Mouse (Mus musculus): ENCODE measurements around the gene Runx3. TPM values are rescaled to one million over a fixed set of nuclear protein-coding genes. Genes with fewer than 3 reads are reported as not detected.

Gene Runx3
- total RNA-seq, 2 experiments from 2014 or later = 0.51 to 7.3 TPM

DNA sequence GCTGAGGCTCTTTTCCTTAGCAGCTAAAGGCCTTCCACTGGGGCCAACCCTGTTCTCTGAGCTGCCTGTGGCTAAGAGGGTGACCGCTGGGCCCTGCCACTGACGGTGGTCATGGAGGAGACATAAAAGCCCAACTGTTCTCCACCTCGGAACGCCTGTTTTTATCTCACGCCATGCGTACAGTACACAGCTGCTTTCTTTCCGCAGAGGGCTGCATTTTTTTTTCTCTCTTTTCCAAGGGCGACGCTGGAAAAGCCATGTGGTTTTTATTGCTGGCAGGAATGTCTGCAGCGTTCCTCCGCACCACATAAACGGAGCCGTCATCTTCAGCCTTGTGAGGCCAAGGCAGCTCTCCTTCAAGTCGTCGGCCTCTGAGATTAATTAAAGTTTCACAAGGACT is 26.3 kb downstream of the Runx3 start:
- no peak for ATAC-seq (replicated peaks; ENCODE audit: low FRiP score, poor library complexity, severe bottlenecking)

DNA sequence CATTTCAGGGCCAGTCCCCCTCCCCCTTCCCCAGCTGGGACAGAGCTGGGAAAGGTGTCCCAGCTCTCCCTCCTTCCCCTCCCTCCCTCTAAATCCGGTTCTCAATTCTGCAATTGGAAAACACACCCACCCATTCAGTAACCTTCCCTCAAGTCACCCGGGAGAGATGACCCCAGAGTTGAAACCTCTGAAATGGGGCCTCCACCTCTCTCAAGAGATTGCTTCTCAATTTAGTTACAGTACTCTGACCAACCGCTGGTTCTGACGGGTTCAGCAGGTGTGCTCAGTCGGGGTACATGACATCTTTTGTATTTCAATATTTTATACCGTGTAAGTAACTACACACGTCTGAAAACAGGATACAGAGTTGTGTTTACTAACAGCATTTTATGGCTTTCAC is 28.2 kb downstream of the Runx3 start:
- ATAC-seq (replicated peaks; ENCODE audit: low FRiP score, poor library complexity, severe bottlenecking) = no peak

DNA sequence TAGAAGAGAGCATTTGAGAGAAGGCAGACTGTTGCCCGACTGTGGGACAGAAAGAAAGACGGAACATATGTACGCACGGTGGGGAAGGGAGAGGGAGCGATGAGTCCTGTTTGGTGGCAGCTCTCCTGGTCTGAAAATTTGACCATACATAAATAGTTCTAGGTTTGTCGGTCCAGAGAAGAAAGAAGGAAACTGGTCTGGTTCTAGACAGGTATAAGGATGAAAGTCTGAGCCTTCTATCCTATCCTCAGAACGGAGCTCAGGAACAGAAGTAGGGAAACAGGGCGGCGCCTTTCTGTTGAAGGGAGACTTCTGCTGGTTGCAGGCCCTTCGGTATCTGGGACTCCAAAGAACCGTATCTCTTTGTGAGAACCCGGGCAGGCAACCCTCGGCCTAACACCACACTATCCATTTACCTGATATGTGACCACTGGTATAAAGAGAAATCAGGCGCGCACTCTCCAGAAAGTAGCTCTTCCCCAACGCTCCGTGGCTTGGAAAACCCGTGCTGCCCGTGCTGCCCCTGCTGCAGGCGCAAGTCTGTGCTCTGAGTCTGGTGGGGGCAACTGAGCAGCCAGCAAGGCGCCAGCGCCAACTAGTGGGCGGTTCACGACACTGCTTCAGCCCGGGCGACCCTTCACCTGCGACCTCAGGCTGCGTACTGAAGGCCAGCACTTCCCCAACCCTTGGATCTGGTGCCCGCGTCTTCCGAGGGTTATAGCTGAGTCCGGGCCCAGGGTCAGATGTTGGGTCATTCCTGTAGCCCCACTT is 29.8 kb downstream of the Runx3 start:
- peak; percentile 65 for ATAC-seq (replicated peaks; ENCODE audit: low FRiP score, poor library complexity, severe bottlenecking)

DNA sequence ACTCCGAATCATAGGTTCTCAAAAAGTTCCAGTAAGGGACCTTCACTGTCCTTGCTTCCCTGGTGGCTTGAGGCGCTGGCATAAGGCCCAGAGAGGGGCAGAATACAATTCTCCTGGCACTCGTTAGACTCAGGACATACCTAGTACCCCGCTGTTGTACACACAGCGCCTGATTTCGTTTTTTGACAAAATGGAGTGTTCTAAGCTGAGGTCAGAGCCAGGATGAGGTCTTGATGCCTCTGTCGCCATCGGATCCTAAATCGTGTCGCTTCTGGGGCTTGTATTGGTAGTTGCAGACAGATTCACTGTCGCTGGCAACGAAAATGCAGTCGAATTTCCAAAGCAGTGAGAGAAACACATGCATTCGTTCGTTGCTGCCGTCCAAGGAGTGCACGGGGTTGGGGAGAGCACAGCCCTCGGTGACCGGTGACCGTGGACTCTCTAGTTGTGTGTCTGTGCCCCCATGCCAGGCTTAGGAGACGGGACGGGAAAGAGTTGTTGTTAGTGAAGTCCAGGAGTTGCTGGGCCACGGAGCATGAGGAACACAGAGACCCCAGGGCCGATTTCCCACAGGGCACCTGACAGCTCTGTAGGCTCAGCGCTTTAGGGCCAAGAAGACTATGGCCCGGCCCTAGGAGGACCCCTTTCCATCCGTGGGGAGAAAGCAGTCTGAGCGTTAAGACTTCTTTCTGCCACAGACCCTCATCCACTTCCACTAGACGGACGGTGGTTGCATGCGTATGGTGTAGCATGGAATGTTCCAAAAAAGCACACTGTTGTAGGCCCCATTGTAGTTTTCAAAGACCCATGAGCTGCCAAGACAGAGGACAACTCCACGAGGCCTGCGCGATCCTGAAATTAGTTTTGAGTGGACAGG is 30.9 kb downstream of the Runx3 start:
- ATAC-seq (replicated peaks; ENCODE audit: low FRiP score, poor library complexity, severe bottlenecking) = no peak

DNA sequence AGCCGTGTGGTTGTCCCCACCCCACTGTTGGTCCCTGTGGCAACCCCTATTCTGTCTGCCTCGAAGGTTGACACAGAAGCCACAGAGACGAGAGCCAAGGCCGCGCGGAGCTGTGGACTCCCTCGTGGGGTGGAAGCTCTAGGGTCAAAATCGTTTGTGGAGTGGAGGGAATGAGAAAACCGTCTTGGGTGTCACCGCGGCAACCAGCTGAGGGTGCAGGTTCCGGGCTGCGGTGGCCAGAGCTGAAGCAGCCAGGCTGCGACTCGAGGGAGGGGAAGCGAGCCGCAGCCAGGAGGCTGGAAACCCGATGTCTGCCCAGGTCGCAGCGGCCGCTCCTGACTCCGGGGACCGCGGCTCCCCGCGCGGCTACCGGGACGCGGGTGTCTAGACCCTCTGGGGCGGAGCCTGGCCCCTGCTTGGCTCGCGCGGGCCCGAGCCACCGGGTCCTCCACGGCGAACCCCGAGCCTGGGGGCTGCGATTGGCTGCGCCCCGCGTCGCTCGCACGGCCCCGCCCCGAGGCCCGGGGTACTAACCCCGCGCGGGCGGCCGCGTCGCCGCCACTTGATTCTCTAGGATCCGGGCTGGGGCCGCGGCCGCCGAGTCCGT is 31.6 kb downstream of the Runx3 start:
- no peak for ATAC-seq (replicated peaks; ENCODE audit: low FRiP score, poor library complexity, severe bottlenecking)

DNA sequence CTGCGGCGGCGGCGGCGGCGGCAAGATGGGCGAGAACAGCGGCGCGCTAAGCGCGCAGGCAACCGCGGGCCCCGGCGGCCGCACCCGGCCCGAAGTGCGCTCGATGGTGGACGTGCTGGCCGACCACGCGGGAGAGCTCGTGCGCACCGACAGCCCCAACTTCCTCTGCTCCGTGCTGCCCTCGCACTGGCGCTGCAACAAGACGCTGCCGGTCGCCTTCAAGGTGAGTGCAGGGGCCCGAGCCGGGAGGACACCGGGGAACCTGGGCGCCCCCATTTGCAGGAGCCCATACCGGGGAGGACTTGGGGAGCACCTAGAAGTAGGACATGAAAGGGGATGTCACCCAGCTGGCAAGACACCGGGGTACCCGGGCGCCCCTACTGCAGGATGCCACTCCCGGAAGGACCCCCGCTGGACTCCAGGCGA is 32.4 kb downstream of the Runx3 start:
- no peak for ATAC-seq (replicated peaks; ENCODE audit: low FRiP score, poor library complexity, severe bottlenecking)

DNA sequence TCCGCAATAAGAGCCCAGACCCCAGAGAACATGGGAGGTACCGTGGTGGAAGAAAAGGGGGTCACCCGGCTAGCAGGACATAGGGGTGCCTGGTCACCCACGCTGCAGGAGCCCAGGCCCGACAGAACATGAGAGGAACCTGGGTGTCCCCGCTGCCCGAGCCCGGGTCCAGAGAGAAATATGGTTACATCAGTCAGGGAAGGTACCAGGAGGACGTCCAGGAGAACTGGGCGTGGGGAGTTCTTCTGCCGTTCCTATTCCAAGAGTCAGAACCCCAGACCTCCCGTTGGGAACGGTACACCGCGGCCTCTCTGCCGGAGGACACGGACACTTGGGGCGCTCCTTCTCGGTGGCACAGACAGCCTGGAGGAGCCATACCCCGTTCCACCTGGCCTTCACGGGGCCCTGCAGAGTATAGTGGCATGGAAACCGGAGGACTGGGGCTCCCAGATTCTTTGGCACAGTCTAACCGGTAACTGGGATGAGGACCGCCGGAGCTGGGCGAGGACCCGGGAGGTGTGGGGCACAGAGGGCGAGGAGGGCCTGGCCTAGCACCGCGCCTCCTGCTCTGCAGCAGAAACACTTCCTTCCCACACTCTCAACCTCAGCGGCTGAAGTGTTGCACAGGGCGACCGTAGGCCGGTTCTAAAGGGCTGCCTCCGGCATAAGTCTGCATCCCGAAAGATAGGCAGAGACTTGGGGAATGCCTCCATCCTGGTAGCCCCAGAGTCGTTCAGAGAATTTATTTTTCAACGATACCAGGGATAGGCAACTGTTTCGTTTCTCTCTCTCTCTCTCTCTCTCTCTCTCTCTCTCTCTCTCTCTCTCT is 33.0 kb downstream of the Runx3 start:
- ATAC-seq (replicated peaks; ENCODE audit: low FRiP score, poor library complexity, severe bottlenecking) = 0 out of 2 replicates have a peak, but pooled peaks have one; percentile 8

DNA sequence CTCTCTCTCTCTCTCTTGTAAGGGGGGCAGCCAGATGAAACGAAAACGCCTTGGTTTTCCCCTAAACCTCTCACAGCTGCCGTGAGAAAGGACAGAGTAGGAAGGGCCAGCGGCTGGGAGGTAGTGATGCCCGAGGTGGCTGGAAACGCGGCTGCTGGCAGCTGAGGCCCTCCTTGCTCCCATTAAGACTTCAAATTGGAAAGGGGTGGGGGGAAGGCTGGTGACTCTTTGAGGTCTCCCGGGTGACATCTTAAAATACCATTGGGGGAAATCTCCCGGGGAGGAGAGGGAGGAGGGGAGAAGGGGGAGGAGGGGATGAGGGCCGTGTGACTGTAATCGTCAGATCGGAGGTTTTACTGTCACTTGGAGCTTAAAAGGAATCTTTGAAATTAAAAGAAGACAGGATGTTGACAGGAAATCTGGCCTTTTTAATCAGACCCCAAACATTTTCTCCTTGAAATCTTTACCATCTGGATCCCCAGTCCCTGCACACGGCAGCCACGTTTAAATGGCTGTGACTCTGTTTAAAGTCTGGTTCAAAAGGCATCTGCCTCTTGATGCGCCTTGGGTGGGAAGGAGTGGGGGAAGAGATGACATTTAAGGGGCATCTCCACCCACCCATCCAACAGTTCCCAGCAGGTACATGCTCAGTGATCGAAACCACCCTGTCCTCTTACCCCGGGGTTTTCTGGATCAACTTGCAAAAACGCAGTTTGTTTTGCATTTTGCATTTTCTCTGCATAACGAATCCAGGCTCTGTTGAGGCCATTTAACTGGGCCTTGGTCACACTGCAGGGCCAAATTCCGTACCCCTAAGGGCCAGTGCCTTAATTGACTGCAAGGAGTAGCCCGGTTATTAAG is 33.9 kb downstream of the Runx3 start:
- no peak for ATAC-seq (replicated peaks; ENCODE audit: low FRiP score, poor library complexity, severe bottlenecking)

DNA sequence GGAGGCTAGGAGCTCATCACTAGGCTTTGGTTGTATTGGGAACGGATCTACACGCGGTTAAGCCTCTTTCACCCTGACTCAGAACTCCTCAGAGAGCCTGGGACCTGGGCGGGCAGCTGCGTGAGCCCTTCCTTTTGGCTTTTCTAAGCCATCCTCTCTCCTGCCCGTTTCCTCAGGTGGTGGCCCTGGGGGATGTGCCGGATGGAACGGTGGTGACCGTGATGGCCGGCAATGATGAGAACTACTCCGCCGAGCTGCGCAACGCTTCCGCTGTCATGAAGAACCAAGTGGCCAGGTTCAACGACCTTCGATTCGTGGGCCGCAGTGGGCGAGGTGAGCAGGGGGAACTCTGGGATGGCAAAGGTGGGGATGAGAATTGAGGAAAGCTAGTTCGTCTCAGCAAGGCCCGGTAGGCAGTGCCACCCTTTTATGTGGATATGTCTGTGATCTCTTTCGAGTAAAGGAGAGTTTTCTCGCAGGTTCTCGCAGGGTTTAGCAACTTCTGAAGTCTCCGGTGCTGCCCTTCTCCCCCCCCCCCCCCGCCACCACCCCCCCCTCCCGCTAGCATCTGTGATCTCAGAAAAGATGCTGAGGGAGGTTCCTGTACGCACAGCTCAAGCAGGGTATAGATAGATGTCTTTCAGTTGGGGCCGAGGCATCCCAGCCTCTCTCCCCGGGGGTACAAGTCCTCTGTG is 34.8 kb downstream of the Runx3 start:
- ATAC-seq (replicated peaks; ENCODE audit: low FRiP score, poor library complexity, severe bottlenecking) = no peak

DNA sequence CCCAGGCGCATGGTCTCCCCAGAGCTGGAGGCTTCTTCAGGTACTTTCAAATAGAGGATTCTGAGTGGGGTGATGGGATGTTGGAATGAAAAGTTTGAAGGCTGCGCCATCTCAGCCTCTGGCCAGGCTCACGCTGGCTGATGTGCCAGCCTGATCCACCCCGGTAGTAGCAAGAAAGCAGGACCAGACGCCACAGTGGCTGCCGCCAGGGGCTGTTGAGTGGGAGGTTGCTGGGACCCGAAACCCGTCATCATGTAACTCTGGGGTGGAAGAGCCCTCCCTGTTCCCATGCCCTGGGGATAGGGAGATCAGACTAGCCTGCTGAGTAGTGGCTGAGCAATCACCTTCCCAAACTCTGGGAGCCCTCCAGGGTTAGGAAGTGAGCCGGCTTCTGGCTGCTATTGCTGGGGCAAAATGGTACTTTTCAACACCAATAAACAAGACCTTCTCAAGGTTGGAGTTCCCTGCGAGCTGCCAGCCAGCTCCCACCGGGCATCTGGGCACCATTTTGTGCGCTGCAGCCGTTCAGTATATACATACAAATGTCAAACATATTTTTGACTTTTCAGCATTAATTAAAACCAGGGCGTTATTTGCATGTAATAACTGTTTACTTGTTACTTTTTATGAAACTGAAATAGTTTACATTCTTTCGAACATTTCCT is 35.5 kb downstream of the Runx3 start:
- ATAC-seq (replicated peaks; ENCODE audit: low FRiP score, poor library complexity, severe bottlenecking) = no peak

DNA sequence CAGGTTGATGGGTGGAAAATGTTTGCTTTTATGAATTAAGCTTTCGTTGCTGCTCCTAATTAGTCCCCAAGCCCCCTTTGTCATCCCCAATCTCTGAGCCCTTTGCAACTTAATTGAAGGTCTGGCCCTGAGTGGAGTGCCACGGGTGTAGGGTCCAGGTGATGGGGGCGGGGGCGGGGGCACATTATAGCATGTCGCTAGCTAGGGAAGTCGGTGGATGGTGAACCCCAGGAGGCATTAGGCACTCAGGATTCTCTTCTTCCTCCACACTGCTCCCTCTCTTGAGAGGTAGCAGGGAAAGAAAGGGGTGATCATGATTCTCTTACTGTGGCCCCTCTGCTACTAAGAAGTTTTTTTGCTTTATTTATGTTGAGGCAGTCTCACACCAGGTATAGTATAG is 36.1 kb downstream of the Runx3 start:
- ATAC-seq (replicated peaks; ENCODE audit: low FRiP score, poor library complexity, severe bottlenecking) = no peak

DNA sequence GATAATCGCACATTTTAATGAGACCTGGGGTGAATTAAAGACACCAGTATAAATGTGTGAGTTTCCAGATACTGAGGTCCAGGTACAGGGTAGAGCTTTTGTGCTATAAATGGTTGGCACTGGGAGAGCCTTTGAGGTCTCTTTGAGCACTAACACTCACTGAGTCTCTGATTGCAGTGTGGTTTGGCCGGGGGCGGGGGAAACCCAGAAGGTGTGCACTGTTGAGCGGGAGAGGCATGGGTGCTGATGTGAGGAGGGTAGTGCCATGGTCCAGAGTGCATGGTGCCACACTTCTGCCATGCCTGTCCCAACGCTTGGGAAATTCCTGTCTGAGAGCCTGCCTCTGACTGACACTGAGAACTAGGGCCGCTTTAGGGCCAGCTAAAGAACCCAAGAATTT is 36.9 kb downstream of the Runx3 start:
- no peak for ATAC-seq (replicated peaks; ENCODE audit: low FRiP score, poor library complexity, severe bottlenecking)

DNA sequence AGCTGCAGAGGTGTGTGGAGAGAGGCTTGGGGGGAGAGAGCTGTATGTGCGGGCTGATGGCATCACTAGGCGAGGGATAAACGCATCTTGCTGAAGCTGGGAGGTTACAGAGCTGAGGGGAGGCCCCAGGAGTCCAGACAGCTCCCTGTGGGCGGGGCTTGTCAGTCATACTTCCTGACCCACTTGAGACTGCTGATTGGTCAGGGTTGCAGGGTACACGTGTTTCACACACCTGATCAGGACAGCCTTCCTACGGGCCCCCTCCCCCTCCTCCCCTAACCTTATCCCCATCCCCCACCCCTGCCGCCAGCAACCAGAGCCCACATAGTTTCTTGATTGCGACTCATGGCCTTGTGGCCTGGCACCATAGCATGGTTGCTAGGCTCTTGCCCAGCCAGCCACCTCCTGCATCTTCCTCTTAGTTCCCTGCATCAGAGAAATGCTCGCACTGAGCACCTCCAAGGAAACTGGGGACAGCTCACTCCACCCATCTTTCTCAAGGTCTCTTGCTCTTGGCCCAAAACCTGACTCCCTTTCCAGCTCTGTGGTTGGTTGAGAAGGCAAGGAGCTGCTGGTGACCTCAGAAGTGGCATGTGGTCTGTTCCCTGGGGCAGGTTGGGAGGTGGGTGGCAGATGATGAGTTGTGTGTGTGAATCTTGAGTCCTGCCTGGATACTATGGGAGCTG is 38.4 kb downstream of the Runx3 start:
- no peak for ATAC-seq (replicated peaks; ENCODE audit: low FRiP score, poor library complexity, severe bottlenecking)

DNA sequence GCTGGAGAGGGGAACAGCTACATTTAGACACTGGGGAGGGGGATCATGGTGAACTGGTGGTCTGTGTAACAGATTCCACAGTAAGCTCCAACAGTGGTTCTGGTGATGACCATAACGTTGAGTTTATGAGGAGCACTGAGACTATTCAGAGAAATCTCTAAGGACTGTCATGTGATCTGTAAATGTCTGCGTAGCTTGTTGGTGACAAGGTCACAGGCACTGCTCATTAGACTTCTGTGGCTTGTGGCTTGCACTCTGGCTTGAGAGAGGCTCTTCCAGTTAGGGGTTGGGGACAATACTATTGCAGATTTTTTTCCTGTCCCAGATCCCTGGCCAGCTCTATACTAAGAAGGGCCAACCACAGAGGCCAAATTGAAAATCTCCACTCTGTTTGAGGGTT is 39.2 kb downstream of the Runx3 start:
- ATAC-seq (replicated peaks; ENCODE audit: low FRiP score, poor library complexity, severe bottlenecking) = no peak

DNA sequence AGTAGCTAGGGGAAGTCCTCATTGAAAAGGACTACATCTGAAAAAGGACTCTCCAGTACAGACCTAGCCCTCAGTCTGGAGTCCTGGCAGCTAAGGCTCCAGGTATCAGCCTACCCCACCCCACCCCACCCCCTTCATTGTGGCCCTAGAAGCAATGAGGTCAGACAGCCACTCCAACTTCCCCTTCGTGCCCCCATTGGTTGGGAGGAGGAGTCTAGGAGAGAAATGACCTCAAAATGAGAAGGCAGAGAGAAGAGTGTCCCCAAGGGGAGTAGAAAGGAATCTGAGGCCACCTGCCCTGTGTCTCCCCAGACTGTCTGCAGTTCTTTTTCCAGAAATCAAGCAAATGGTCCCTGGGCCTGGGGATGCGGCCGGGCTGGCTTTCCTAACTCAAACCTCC is 39.7 kb downstream of the Runx3 start:
- ATAC-seq (replicated peaks; ENCODE audit: low FRiP score, poor library complexity, severe bottlenecking) = no peak

DNA sequence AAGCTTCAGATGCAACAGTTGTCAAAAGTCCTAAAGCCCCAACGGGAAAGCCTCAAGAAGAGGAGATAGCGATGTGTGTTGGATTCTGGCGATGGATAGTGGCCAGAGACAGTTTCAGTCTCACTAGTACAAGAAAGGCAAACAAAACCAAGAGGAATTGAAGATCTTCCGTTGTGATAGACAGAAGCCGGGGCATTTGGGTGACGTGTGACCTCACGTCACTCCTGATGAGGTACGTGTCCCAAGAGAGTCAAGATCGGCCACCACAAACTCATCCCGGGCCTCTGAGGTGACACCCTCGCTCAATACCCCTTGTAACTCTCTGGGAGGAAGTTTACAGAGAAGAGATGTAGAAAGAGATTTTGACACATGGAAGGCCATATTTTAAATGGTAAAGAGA is 41.0 kb downstream of the Runx3 start:
- ATAC-seq (replicated peaks; ENCODE audit: low FRiP score, poor library complexity, severe bottlenecking) = no peak

DNA sequence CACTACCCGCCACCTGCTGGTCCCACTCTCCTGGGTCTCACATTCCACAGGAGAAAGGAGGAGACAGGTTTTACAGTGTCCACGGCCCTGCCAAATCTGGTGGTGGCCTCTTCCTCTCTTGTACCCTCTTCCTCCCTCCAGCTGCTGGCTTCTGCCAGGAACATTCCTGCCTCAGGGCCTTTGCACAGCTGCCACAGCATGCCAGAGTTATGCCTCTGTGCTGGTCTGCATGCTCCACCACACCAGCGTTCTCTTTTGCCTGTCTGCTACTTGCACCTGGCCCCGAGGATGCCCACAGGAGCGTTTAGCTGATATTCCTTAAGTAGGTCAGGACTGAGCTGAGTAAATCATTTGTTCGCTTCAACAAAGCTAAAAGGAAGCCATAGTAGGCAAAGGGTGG is 45.3 kb downstream of the Runx3 start:
- ATAC-seq (replicated peaks; ENCODE audit: low FRiP score, poor library complexity, severe bottlenecking) = no peak

All from erythroblast, adult 5-6 weeks (primary cell).